Mouse (Mus musculus): ENCODE measurements around the gene Vat1. TPM values are rescaled to one million over a fixed set of nuclear protein-coding genes. Genes with fewer than 3 reads are reported as not detected.
"Not testable (repeated sequence)": the region's sequence is repeated elsewhere in the genome, so short reads cannot be mapped to it uniquely, and the experiment has no call there.

Vat1 gene
- 22.9 and 29.3 TPM in 2 replicates for total RNA-seq (2017)

- ATAC-seq (replicated peaks in 1 of 2; ENCODE audit: insufficient read depth in 1 of 2, low FRiP score in 2 of 2, low TSS enrichment in 1 of 2, low read depth in 1 of 2, poor library complexity in 2 of 2, severe bottlenecking in 2 of 2): peak; percentile 6 to 25; a peak in 1 of 4 replicates
Observed at GRCm38 (mm10) chr11:101465869-101466551, at the start of gene Vat1. Gene Vat1 (minus strand): TSS chr11:101466230.

GRCm38 (mm10) chr11:101507090-101507489 lies 41.1 kb upstream of the Vat1 start:
- ATAC-seq (replicated peaks in 1 of 2; ENCODE audit: insufficient read depth in 1 of 2, low FRiP score in 2 of 2, low TSS enrichment in 1 of 2, low read depth in 1 of 2, poor library complexity in 2 of 2, severe bottlenecking in 2 of 2): no peak

GRCm38 (mm10) chr11:101506269-101506780 lies 40.3 kb upstream of the Vat1 start:
- ATAC-seq (replicated peaks in 1 of 2; ENCODE audit: insufficient read depth in 1 of 2, low FRiP score in 2 of 2, low TSS enrichment in 1 of 2, low read depth in 1 of 2, poor library complexity in 2 of 2, severe bottlenecking in 2 of 2): no peak

GRCm38 (mm10) chr11:101486126-101486525 lies 20.1 kb upstream of the Vat1 start:
- no peak for ATAC-seq (replicated peaks in 1 of 2; ENCODE audit: insufficient read depth in 1 of 2, low FRiP score in 2 of 2, low TSS enrichment in 1 of 2, low read depth in 1 of 2, poor library complexity in 2 of 2, severe bottlenecking in 2 of 2)

- peak in 1 of 2 experiments; percentile 62; a peak in 2 of 4 replicates for ATAC-seq (replicated peaks in 1 of 2; ENCODE audit: insufficient read depth in 1 of 2, low FRiP score in 2 of 2, low TSS enrichment in 1 of 2, low read depth in 1 of 2, poor library complexity in 2 of 2, severe bottlenecking in 2 of 2)
Observed at GRCm38 (mm10) chr11:101485509-101486028, 19.5 kb upstream of the Vat1 start.

GRCm38 (mm10) chr11:101484814-101485213 lies 18.8 kb upstream of the Vat1 start:
- no peak for ATAC-seq (replicated peaks in 1 of 2; ENCODE audit: insufficient read depth in 1 of 2, low FRiP score in 2 of 2, low TSS enrichment in 1 of 2, low read depth in 1 of 2, poor library complexity in 2 of 2, severe bottlenecking in 2 of 2)

- no peak for ATAC-seq (replicated peaks in 1 of 2; ENCODE audit: insufficient read depth in 1 of 2, low FRiP score in 2 of 2, low TSS enrichment in 1 of 2, low read depth in 1 of 2, poor library complexity in 2 of 2, severe bottlenecking in 2 of 2)
Observed at GRCm38 (mm10) chr11:101484245-101484644, 18.2 kb upstream of the Vat1 start.

GRCm38 (mm10) chr11:101483804-101484203 lies 17.8 kb upstream of the Vat1 start:
- ATAC-seq (replicated peaks in 1 of 2; ENCODE audit: insufficient read depth in 1 of 2, low FRiP score in 2 of 2, low TSS enrichment in 1 of 2, low read depth in 1 of 2, poor library complexity in 2 of 2, severe bottlenecking in 2 of 2): no peak

- ATAC-seq (replicated peaks in 1 of 2; ENCODE audit: insufficient read depth in 1 of 2, low FRiP score in 2 of 2, low TSS enrichment in 1 of 2, low read depth in 1 of 2, poor library complexity in 2 of 2, severe bottlenecking in 2 of 2): no peak
Observed at GRCm38 (mm10) chr11:101480912-101481311, 14.9 kb upstream of the Vat1 start.

GRCm38 (mm10) chr11:101479171-101479635 lies 13.2 kb upstream of the Vat1 start:
- ATAC-seq (replicated peaks in 1 of 2; ENCODE audit: insufficient read depth in 1 of 2, low FRiP score in 2 of 2, low TSS enrichment in 1 of 2, low read depth in 1 of 2, poor library complexity in 2 of 2, severe bottlenecking in 2 of 2): no peak

- no peak for ATAC-seq (replicated peaks in 1 of 2; ENCODE audit: insufficient read depth in 1 of 2, low FRiP score in 2 of 2, low TSS enrichment in 1 of 2, low read depth in 1 of 2, poor library complexity in 2 of 2, severe bottlenecking in 2 of 2)
Observed at GRCm38 (mm10) chr11:101477552-101478211, 11.7 kb upstream of the Vat1 start.

GRCm38 (mm10) chr11:101477194-101477551 lies 11.1 kb upstream of the Vat1 start:
- no peak for ATAC-seq (replicated peaks in 1 of 2; ENCODE audit: insufficient read depth in 1 of 2, low FRiP score in 2 of 2, low TSS enrichment in 1 of 2, low read depth in 1 of 2, poor library complexity in 2 of 2, severe bottlenecking in 2 of 2)

- ATAC-seq (replicated peaks in 1 of 2; ENCODE audit: insufficient read depth in 1 of 2, low FRiP score in 2 of 2, low TSS enrichment in 1 of 2, low read depth in 1 of 2, poor library complexity in 2 of 2, severe bottlenecking in 2 of 2): not testable (repeated sequence)
Observed at GRCm38 (mm10) chr11:101476361-101476760, 10.3 kb upstream of the Vat1 start.

GRCm38 (mm10) chr11:101474298-101474697 lies 8.3 kb upstream of the Vat1 start:
- no peak for ATAC-seq (replicated peaks in 1 of 2; ENCODE audit: insufficient read depth in 1 of 2, low FRiP score in 2 of 2, low TSS enrichment in 1 of 2, low read depth in 1 of 2, poor library complexity in 2 of 2, severe bottlenecking in 2 of 2)

- not testable (repeated sequence) for ATAC-seq (replicated peaks in 1 of 2; ENCODE audit: insufficient read depth in 1 of 2, low FRiP score in 2 of 2, low TSS enrichment in 1 of 2, low read depth in 1 of 2, poor library complexity in 2 of 2, severe bottlenecking in 2 of 2)
Observed at GRCm38 (mm10) chr11:101473686-101474085, 7.7 kb upstream of the Vat1 start.

GRCm38 (mm10) chr11:101472336-101472735 lies 6.3 kb upstream of the Vat1 start:
- ATAC-seq (replicated peaks in 1 of 2; ENCODE audit: insufficient read depth in 1 of 2, low FRiP score in 2 of 2, low TSS enrichment in 1 of 2, low read depth in 1 of 2, poor library complexity in 2 of 2, severe bottlenecking in 2 of 2): no peak

GRCm38 (mm10) chr11:101471926-101472325 lies 5.9 kb upstream of the Vat1 start:
- ATAC-seq (replicated peaks in 1 of 2; ENCODE audit: insufficient read depth in 1 of 2, low FRiP score in 2 of 2, low TSS enrichment in 1 of 2, low read depth in 1 of 2, poor library complexity in 2 of 2, severe bottlenecking in 2 of 2): no peak

- ATAC-seq (replicated peaks in 1 of 2; ENCODE audit: insufficient read depth in 1 of 2, low FRiP score in 2 of 2, low TSS enrichment in 1 of 2, low read depth in 1 of 2, poor library complexity in 2 of 2, severe bottlenecking in 2 of 2): no peak
Observed at GRCm38 (mm10) chr11:101470206-101470605, 4.2 kb upstream of the Vat1 start.
